Mouse (Mus musculus) liver, adult 2 months (tissue): ENCODE measurements around the gene Inpp4b. TPM values are rescaled to one million over a fixed set of nuclear protein-coding genes. Genes with fewer than 3 reads are reported as not detected.

ENCODE experiments used
- DNase-seq: peaks from one replicate; pipeline ENCODE4 v3.0.0-alpha.2; 2011; ENCODE audit warnings: low read depth, low spot score; ENCODE audit errors: extremely low read depth
- H3K27ac ChIP-seq: fragments of 200-500 bp; replicated peaks from 2 replicates; pipeline ENCODE4 v1.5.1; 2012; ENCODE audit warnings: low read depth, mild to moderate bottlenecking, control low read depth, inconsistent platforms, low read length; ENCODE audit not compliant: insufficient read depth
- H3K27me3 ChIP-seq: fragments of 200-500 bp; 2 replicates; pipeline ENCODE4 v1.6.1; 2012; ENCODE audit warnings: mild to moderate bottlenecking, moderate library complexity, low read length, inconsistent platforms; ENCODE audit not compliant: control insufficient read depth, insufficient read depth
- H3K36me3 ChIP-seq: fragments of 200-500 bp; 2 replicates; pipeline ENCODE4 v1.6.1; 2012; ENCODE audit warnings: low read length, inconsistent platforms; ENCODE audit not compliant: control insufficient read depth, insufficient read depth
- H3K4me1 ChIP-seq: fragments of 200-500 bp; 2 replicates; pipeline ENCODE4 v1.6.1; 2011; ENCODE audit warnings: low read length; ENCODE audit not compliant: control insufficient read depth, insufficient read depth
- H3K4me3 ChIP-seq: fragments of 200-500 bp; 2 replicates; pipeline ENCODE4 v1.5.1; 2011; ENCODE audit warnings: low read depth, mild to moderate bottlenecking, control low read depth, low read length, moderate library complexity; ENCODE audit not compliant: insufficient read depth
- H3K79me2 ChIP-seq: fragments of 200-500 bp; 2 replicates; pipeline ENCODE4 v1.6.1; 2012; ENCODE audit warnings: inconsistent platforms, mild to moderate bottlenecking, low read length, moderate library complexity; ENCODE audit not compliant: control insufficient read depth, insufficient read depth
- H3K9ac ChIP-seq: fragments of 200-500 bp; 2 replicates; pipeline ENCODE4 v1.6.1; 2012; ENCODE audit warnings: low read depth, mild to moderate bottlenecking, control low read depth, inconsistent platforms, low read length
- CTCF ChIP-seq: fragments of 200-500 bp; IDR thresholded peaks from 2 replicates; pipeline ENCODE4 v1.5.1; 2011; ENCODE audit warnings: low read depth, low read length, control low read depth
- POLR2A ChIP-seq: fragments of 200-500 bp; IDR thresholded peaks from 2 replicates; pipeline ENCODE4 v1.6.1; 2011; ENCODE audit warnings: low read length, control low read depth; ENCODE audit not compliant: insufficient read depth; ENCODE audit errors: extremely low read depth
- WGBS: fragments of 180-500 bp; shearing (Covaris S2); methylation state at CpG from one replicate; pipeline ENCODE4 v1.1.7; 2018; 5-methylcytosine and 5-hydroxymethylcytosine counted together
- polyA plus RNA-seq: library from polyadenylated mRNA; depleted of rRNA; stranded (reverse); fragments of >200 nt; gene quantifications from 2 replicates; pipeline ENCODE4 v1.2.3, GENCODE M21; 2012
- total RNA-seq: library from RNA; depleted of rRNA; stranded (reverse); fragments of >200 nt; gene quantifications from 2 replicates; pipeline ENCODE4 v1.2.3, GENCODE M21; 2014

Inpp4b gene
- total and polyA plus RNA-seq, 2 experiments = 0.20 to 3.6 TPM

DNA sequence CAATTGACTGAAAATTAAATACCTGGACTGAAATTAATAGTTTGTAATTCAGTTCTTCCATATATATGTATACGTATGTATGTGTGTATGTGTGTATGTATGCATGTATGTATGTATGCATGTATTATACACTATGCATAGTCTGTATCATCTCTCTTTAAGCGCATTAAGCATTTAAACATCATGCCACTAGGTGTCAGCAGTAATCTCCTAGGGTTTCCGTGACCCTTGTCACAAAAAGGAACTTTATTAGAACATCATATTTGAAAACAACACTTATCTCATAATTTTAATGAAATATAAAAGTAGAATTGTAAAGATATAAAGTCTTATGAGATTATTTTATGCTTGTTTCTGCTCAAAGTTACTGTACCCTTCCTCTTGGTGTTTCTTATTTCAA is 136.3 kb downstream of the Inpp4b start:
- H3K27me3 ChIP-seq = no peaks in the 10 kb centered on the region
- no peak overlapping the region for H3K9ac ChIP-seq
- H3K4me1 ChIP-seq = no peaks in the 10 kb centered on the region
- DNase-seq = peak; percentile 8
- no peak overlapping the region for H3K4me3 ChIP-seq
- no peaks in the 10 kb centered on the region for H3K36me3 ChIP-seq
- H3K27ac ChIP-seq = no peak overlapping the region
- no peaks in the 10 kb centered on the region for H3K79me2 ChIP-seq
- WGBS = 34% methylated on average over 3 of the region's 3 CpGs
- TF ChIP-seq CTCF (no peak), POLR2A (no peak)

DNA sequence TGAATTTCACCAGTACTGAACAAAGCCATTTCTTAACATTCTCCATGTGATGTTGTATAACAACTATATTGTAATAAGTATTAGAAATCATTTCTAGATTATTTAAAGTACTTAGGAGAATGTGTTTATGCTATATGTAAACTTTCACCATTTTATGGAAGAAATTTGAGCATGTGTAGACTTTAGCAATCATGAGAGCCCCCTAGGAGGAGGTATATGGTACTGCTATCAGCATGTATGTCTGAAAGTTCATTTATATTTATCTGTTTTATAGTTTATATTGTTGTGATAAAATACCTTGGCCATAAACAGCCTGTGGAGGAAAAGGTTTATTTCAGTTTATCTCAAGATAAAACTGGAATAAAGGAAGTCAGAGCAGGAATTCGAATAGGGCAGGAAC is 141.5 kb downstream of the Inpp4b start:
- no peak for DNase-seq
- TF ChIP-seq CTCF (no peak), POLR2A (no peak)
- no peaks in the 10 kb centered on the region for H3K36me3 ChIP-seq
- H3K79me2 ChIP-seq = no peaks in the 10 kb centered on the region
- H3K9ac ChIP-seq = no peak overlapping the region
- H3K4me3 ChIP-seq = no peak overlapping the region
- H3K27me3 ChIP-seq = no peaks in the 10 kb centered on the region
- H3K27ac ChIP-seq = no peak overlapping the region
- no peaks in the 10 kb centered on the region for H3K4me1 ChIP-seq
- 66% methylated on average over 1 of the region's 1 CpGs for WGBS

DNA sequence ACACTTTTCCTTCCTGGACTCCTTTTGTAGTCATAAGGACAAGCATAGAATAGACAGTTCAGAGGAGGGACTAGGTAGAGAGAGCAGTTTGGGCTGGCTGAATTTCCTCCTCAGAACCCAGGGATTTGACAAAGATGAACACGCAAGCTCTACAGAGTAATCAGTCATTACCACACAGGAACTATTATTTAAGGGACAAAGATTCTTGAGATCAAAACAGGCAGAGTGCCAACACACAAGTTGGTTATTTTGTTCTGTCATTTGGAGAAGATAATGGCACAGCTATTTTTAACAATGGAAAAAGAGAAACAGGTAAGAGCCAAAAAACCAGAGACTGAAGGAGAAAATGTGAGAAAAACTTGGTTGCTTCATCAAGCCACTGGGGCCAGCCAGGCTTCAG is 143.3 kb downstream of the Inpp4b start:
- 89% methylated on average over 1 of the region's 1 CpGs for WGBS
- H3K4me1 ChIP-seq = no peaks in the 10 kb centered on the region

DNA sequence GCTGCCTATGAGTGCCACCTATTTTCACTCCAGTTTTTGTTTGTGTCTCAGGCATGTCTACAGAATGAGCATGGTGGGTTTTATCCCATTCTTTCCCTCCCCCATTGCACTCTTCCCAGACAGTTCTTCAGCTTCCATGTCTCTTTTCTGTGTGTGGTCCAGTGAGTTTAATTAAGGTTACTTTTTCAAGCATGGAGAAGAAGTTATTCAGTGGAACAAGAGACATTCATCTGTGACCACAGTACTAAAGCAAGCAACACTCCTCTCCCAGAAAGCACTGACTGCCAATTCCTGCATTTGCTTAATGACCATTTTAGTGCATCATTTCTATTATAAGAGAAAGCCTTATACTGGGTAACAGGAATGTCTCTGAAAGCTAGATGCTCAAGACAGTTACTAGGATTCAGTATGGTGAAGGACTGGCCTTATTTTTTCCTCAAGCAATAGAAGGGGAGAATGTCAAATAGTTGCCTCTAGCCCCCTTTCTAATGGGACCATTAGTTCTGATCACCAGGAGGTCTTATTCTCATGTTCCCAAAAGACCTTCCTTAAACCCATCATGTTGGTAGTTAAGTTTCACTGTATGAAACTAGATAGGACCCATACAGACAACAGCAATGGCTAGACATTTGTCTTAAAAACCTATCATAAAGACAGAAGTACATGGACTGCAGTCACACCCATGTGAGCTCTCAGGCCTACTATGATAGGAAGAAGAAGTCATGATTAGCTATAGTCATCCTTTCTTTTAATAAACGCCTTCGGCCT is 147.7 kb downstream of the Inpp4b start:
- H3K4me3 ChIP-seq = no peak overlapping the region
- H3K27me3 ChIP-seq = no peaks in the 10 kb centered on the region
- no peak for DNase-seq
- WGBS = 96% methylated on average over 2 of the region's 2 CpGs
- H3K79me2 ChIP-seq = no peaks in the 10 kb centered on the region
- H3K36me3 ChIP-seq = no peaks in the 10 kb centered on the region
- no peak overlapping the region for H3K27ac ChIP-seq
- TF ChIP-seq POLR2A = no peak
- no peak for TF ChIP-seq CTCF
- no peaks in the 10 kb centered on the region for H3K4me1 ChIP-seq
- H3K9ac ChIP-seq = no peak overlapping the region

More for the DNA sequence above, 143.3 kb downstream of the Inpp4b start:
- Histone ChIP-seq H3K36me3 (no peaks in the 10 kb centered on the region), H3K9ac (no peak overlapping the region), H3K79me2 (no peaks in the 10 kb centered on the region), H3K27ac (no peak overlapping the region), H3K4me3 (no peak overlapping the region), H3K27me3 (no peaks in the 10 kb centered on the region)
- no peak for TF ChIP-seq CTCF
- no peak for TF ChIP-seq POLR2A
- DNase-seq = no peak

DNA sequence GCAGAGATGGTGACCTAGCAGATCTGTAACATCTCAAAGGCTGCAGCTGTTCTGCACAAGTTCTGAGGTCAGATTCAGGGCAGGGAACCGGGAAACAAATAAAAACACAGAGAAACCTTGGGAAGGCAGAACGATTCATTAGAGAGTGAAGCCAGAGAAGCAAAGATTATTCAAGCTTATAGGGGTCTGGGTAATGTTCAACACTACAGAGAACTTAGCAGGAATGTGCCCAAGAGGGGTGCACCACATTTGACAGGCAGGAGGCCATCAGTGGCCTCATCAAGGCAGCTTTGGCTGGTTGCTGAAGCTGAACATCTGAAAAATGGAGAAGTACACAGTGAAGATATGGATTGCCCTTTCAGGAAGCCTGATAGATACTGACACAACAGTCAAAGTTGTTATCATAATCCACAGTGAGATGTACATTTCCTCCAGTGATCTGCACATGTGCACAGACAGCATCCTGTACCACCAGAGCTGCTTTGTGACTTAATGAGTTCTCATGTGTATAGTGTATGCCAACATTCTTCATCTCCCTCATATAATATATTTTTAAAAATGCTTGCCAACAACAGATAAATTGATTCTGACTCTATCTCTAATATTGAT is 148.8 kb downstream of the Inpp4b start:
- Histone ChIP-seq H3K4me1 (no peaks in the 10 kb centered on the region), H3K27ac (no peak overlapping the region), H3K36me3 (no peaks in the 10 kb centered on the region), H3K9ac (no peak overlapping the region), H3K27me3 (no peaks in the 10 kb centered on the region), H3K4me3 (no peak overlapping the region), H3K79me2 (no peaks in the 10 kb centered on the region)
- WGBS = 71% methylated on average over 2 of the region's 2 CpGs
- DNase-seq = no peak
- TF ChIP-seq CTCF = no peak
- TF ChIP-seq POLR2A = no peak

DNA sequence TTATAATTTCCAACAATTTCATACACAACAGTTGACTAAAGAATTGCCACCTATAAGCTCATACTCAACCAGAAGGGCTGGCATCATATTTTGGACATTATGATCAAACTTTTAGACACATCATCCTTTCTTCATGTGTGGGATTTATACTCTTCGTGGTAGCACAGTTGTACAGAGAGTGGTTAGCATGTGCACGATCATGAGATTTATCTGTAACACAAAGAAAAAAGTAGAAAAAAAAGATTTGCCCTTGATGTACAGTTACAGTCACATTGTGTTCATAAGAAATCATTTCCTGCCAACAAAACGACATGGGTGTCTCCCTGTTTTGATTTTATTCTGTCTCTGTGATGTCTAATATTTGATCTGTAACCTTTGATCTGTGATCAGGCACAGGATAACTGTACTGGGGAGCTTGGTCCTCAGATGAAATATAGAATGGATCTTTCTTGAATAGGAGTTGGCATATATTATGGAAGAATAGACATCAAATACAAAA is 149.4 kb downstream of the Inpp4b start:
- Histone ChIP-seq H3K36me3 (no peaks in the 10 kb centered on the region), H3K27me3 (no peaks in the 10 kb centered on the region), H3K4me3 (no peak overlapping the region), H3K4me1 (no peaks in the 10 kb centered on the region), H3K79me2 (no peaks in the 10 kb centered on the region), H3K27ac (no peak overlapping the region), H3K9ac (no peak overlapping the region)
- DNase-seq = no peak
- TF ChIP-seq POLR2A = no peak
- TF ChIP-seq CTCF = no peak
- 61% methylated on average over 3 of the region's 3 CpGs for WGBS
